Mouse (Mus musculus) small intestine, adult 2 months (tissue): ENCODE measurements around the gene Grin2b. TPM values are rescaled to one million over a fixed set of nuclear protein-coding genes. Genes with fewer than 3 reads are reported as not detected.

Source experiments
- H3K27ac ChIP-seq: fragments of 200-500 bp; 2 replicates; pipeline ENCODE4 v1.5.1; 2012; ENCODE audit warnings: low read depth, low read length, control low read depth, inconsistent platforms; ENCODE audit not compliant: insufficient read depth
- H3K27me3 ChIP-seq: fragments of 200-500 bp; 2 replicates; pipeline ENCODE4 v1.6.1; 2012; ENCODE audit warnings: mild to moderate bottlenecking, moderate library complexity, low read length, inconsistent platforms; ENCODE audit not compliant: control insufficient read depth, insufficient read depth
- H3K36me3 ChIP-seq: fragments of 200-500 bp; 2 replicates; pipeline ENCODE4 v1.6.1; 2012; ENCODE audit warnings: mild to moderate bottlenecking, low read length, control low read depth, inconsistent platforms; ENCODE audit not compliant: control insufficient read depth, insufficient read depth
- H3K4me1 ChIP-seq: fragments of 200-500 bp; 2 replicates; pipeline ENCODE4 v1.6.1; 2012; ENCODE audit warnings: low read length, inconsistent platforms, mixed read lengths; ENCODE audit not compliant: control insufficient read depth, insufficient read depth, insufficient read length
- H3K4me3 ChIP-seq: fragments of 200-500 bp; 2 replicates; pipeline ENCODE4 v1.5.1; 2012; ENCODE audit warnings: low read depth, mild to moderate bottlenecking, control low read depth, inconsistent platforms, low read length, moderate library complexity
- CTCF ChIP-seq: fragments of 200-500 bp; IDR thresholded peaks from 2 replicates; pipeline ENCODE4 v1.5.1; 2012; ENCODE audit warnings: low read depth, mild to moderate bottlenecking, control low read depth, inconsistent platforms, low read length, moderate library complexity, mixed read lengths; ENCODE audit not compliant: insufficient replicate concordance, insufficient read length; ENCODE audit errors: extremely low read depth
- POLR2A ChIP-seq: fragments of 200-500 bp; IDR thresholded peaks from 2 replicates; pipeline ENCODE4 v1.6.1; 2012; ENCODE audit warnings: low read depth, mild to moderate bottlenecking, control low read depth, inconsistent platforms, low read length, moderate library complexity
- WGBS: fragments of 180-500 bp; shearing (Covaris S2); methylation state at CpG from one replicate; pipeline ENCODE4 v1.1.7; 2018; 5-methylcytosine and 5-hydroxymethylcytosine counted together
- polyA plus RNA-seq: library from polyadenylated mRNA; depleted of rRNA; stranded (reverse); fragments of >200 nt; gene quantifications from 2 replicates; pipeline ENCODE4 v1.2.3, GENCODE M21; 2012

The Grin2b gene
- polyA plus RNA-seq, 1 experiment: not detected

GRCm38 (mm10) chr6:136105221-136105620 lies 68.1 kb downstream of the Grin2b start:
- Histone ChIP-seq H3K27ac (no peak overlapping the region), H3K27me3 (no peaks in the 10 kb centered on the region), H3K4me3 (no peak overlapping the region), H3K36me3 (no peaks in the 10 kb centered on the region), H3K4me1 (no peaks in the 10 kb centered on the region)
- 50% methylated on average over 2 of the region's 2 CpGs for WGBS
- TF ChIP-seq CTCF (no peak), POLR2A (no peak)

GRCm38 (mm10) chr6:136100241-136100640 lies 73.1 kb downstream of the Grin2b start:
- Histone ChIP-seq H3K4me3 (no peak overlapping the region), H3K27me3 (no peaks in the 10 kb centered on the region), H3K27ac (no peak overlapping the region), H3K4me1 (no peaks in the 10 kb centered on the region), H3K36me3 (no peaks in the 10 kb centered on the region)
- TF ChIP-seq POLR2A: no peak
- TF ChIP-seq CTCF: no peak
- WGBS: 77% methylated on average over 5 of the region's 5 CpGs

GRCm38 (mm10) chr6:136096269-136096668 lies 77.0 kb downstream of the Grin2b start:
- Histone ChIP-seq H3K27me3 (no peaks in the 10 kb centered on the region), H3K27ac (no peak overlapping the region), H3K4me1 (no peaks in the 10 kb centered on the region), H3K4me3 (no peak overlapping the region), H3K36me3 (no peaks in the 10 kb centered on the region)
- WGBS: 31% methylated on average over 1 of the region's 1 CpGs
- TF ChIP-seq CTCF (no peak), POLR2A (no peak)

GRCm38 (mm10) chr6:136079991-136080734 lies 93.1 kb downstream of the Grin2b start:
- Histone ChIP-seq H3K27me3 (no peaks in the 10 kb centered on the region), H3K27ac (no peak overlapping the region), H3K4me1 (no peaks in the 10 kb centered on the region), H3K4me3 (no peak overlapping the region), H3K36me3 (no peaks in the 10 kb centered on the region)
- no peak for TF ChIP-seq CTCF
- TF ChIP-seq POLR2A: no peak
- WGBS: 73% methylated on average over 17 of the region's 17 CpGs

- Histone ChIP-seq H3K4me1 (no peaks in the 10 kb centered on the region), H3K27me3 (no peaks in the 10 kb centered on the region), H3K36me3 (no peaks in the 10 kb centered on the region), H3K4me3 (no peak overlapping the region), H3K27ac (no peak overlapping the region)
- no peak for TF ChIP-seq CTCF
- no peak for TF ChIP-seq POLR2A
- 84% methylated on average over 13 of the region's 13 CpGs for WGBS
These were observed 100.8 kb downstream of the Grin2b start for GRCm38 (mm10) chr6:136072326-136073054.

GRCm38 (mm10) chr6:136070101-136070500 lies 103.2 kb downstream of the Grin2b start:
- Histone ChIP-seq H3K27me3 (no peaks in the 10 kb centered on the region), H3K4me3 (no peak overlapping the region), H3K36me3 (no peaks in the 10 kb centered on the region), H3K4me1 (no peaks in the 10 kb centered on the region), H3K27ac (no peak overlapping the region)
- TF ChIP-seq CTCF (no peak), POLR2A (no peak)
- 76% methylated on average over 7 of the region's 7 CpGs for WGBS

GRCm38 (mm10) chr6:136053346-136053745 lies 120.0 kb downstream of the Grin2b start:
- Histone ChIP-seq H3K4me1 (no peaks in the 10 kb centered on the region), H3K36me3 (no peaks in the 10 kb centered on the region), H3K27ac (no peak overlapping the region), H3K27me3 (no peaks in the 10 kb centered on the region), H3K4me3 (no peak overlapping the region)
- TF ChIP-seq POLR2A: no peak
- TF ChIP-seq CTCF: no peak
- 21% methylated on average over 1 of the region's 1 CpGs for WGBS
